Mouse (Mus musculus) CD4-positive, CD25-positive, alpha-beta regulatory T cell, adult 4 months (primary cell): ENCODE measurements around the gene Kcnd3. TPM values are rescaled to one million over a fixed set of nuclear protein-coding genes. Genes with fewer than 3 reads are reported as not detected.

ENCODE experiments used
- ATAC-seq: one replicate; pipeline ENCODE4 v1.8.0; 2017
- polyA plus RNA-seq, 2 experiments: library from polyadenylated mRNA; unstranded; fragments of 100-300 nt; shearing (Covaris generic); gene quantifications; one replicate each; pipeline ENCODE4 v1.2.1; 2017

The Kcnd3 gene
- polyA plus RNA-seq, 2 experiments from 2014 or later, result 0.12 TPM; not detected in 1

- ATAC-seq, result no peak
Measured at GRCm38 (mm10) chr3:105466538-105466937, 14.4 kb downstream of the Kcnd3 start.

GRCm38 (mm10) chr3:105472564-105472963, 20.4 kb downstream of the Kcnd3 start:
- no peak for ATAC-seq

- ATAC-seq, result no peak
Measured at GRCm38 (mm10) chr3:105476408-105476807, 24.3 kb downstream of the Kcnd3 start.

GRCm38 (mm10) chr3:105478876-105479275, 26.7 kb downstream of the Kcnd3 start:
- no peak for ATAC-seq

GRCm38 (mm10) chr3:105481419-105481818, 29.3 kb downstream of the Kcnd3 start:
- no peak for ATAC-seq

- ATAC-seq, result no peak
Measured at GRCm38 (mm10) chr3:105483651-105484052, 31.5 kb downstream of the Kcnd3 start.

GRCm38 (mm10) chr3:105487171-105487570, 35.0 kb downstream of the Kcnd3 start:
- ATAC-seq, result no peak

GRCm38 (mm10) chr3:105489607-105490006, 37.5 kb downstream of the Kcnd3 start:
- no peak for ATAC-seq

GRCm38 (mm10) chr3:105494886-105495285, 42.8 kb downstream of the Kcnd3 start:
- ATAC-seq, result no peak

GRCm38 (mm10) chr3:105496216-105496615, 44.1 kb downstream of the Kcnd3 start:
- no peak for ATAC-seq

GRCm38 (mm10) chr3:105496935-105497334, 44.8 kb downstream of the Kcnd3 start:
- no peak for ATAC-seq

GRCm38 (mm10) chr3:105501071-105501470, 48.9 kb downstream of the Kcnd3 start:
- no peak for ATAC-seq

GRCm38 (mm10) chr3:105504272-105504671, 52.1 kb downstream of the Kcnd3 start:
- ATAC-seq, result no peak

- no peak for ATAC-seq
Measured at GRCm38 (mm10) chr3:105505161-105505872, 53.2 kb downstream of the Kcnd3 start.

GRCm38 (mm10) chr3:105505873-105506170, 53.7 kb downstream of the Kcnd3 start:
- ATAC-seq, result no peak

- ATAC-seq, result no peak
Measured at GRCm38 (mm10) chr3:105506592-105506991, 54.5 kb downstream of the Kcnd3 start.

- ATAC-seq, result no peak
Measured at GRCm38 (mm10) chr3:105509321-105509720, 57.2 kb downstream of the Kcnd3 start.

GRCm38 (mm10) chr3:105511836-105512235, 59.7 kb downstream of the Kcnd3 start:
- no peak for ATAC-seq

- ATAC-seq, result no peak
Measured at GRCm38 (mm10) chr3:105514215-105514614, 62.1 kb downstream of the Kcnd3 start.

- no peak for ATAC-seq
Measured at GRCm38 (mm10) chr3:105515035-105515434, 62.9 kb downstream of the Kcnd3 start.

- ATAC-seq, result no peak
Measured at GRCm38 (mm10) chr3:105515640-105516039, 63.5 kb downstream of the Kcnd3 start.

GRCm38 (mm10) chr3:105520446-105520845, 68.3 kb downstream of the Kcnd3 start:
- no peak for ATAC-seq

- no peak for ATAC-seq
Measured at GRCm38 (mm10) chr3:105521178-105521631, 69.1 kb downstream of the Kcnd3 start.

GRCm38 (mm10) chr3:105521639-105522038, 69.5 kb downstream of the Kcnd3 start:
- no peak for ATAC-seq

GRCm38 (mm10) chr3:105528860-105529259, 76.7 kb downstream of the Kcnd3 start:
- ATAC-seq, result no peak
